Mouse (Mus musculus): Measurements from ENCODE around the gene Fbxo22.

- TF ChIP-seq EP300 (IDR thresholded peaks at IDR 0.05) (no peak), CTCF (IDR thresholded peaks at IDR 0.05) (no peak)
These were observed 36.5 kb upstream of the Fbxo22 start for GRCm38 (mm10) chr9:55172195-55172685.
